Mouse (Mus musculus): Measurements from ENCODE around the gene Gm45618.

Gm45618 gene

GRCm38 (mm10) chr7:142083588-142084317 lies 36.8 kb downstream of the Gm45618 start:
- TF ChIP-seq GATA4 (IDR thresholded peaks at IDR 0.05; ENCODE audit: insufficient replicate concordance, low read length), result no peak

DNA sequence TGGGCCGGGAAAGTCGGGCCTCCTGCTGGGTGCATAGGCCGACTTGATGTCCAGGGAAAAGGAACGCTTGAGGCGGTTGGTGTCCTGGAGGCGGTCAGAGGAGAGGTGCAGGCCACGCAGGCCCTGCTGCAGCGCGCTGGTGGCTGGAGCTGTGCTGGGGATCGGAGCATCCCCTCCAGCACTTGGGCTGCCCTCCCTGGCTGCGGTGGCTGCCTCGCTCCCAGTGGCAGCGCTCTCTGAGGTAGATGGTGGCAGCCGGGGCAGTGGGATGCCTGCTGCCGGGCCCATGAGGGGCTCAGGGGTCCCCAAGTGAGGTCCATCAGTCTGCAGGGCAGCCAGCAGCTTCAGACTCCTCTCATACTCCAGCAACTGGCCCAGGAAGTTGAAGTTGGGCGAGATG lies 37.9 kb downstream of the Gm45618 start:
- TF ChIP-seq GATA4 (IDR thresholded peaks at IDR 0.05; ENCODE audit: insufficient replicate concordance, low read length), result no peak

DNA sequence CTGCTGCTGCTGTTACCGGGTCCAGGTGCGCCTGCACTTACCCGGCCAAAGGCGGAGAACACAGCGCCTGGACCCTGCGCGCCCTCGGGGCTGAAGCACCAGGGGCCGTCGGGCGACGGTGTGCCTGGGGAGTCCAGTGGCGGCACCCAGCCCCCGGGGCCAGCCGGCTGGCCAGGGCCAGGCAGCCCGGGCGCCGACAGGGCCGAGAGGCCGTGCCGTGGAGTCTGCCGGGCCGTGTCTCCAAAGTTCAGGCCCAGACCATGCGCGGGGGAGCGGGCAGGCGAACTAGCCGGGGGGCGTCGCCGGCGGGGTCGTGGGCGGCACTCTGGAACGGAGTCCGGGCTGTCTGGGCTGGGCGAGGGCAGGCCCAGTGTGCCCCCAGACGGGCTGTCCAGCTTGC lies 38.4 kb downstream of the Gm45618 start:
- no peak for TF ChIP-seq GATA4 (IDR thresholded peaks at IDR 0.05; ENCODE audit: insufficient replicate concordance, low read length)

- no peak for TF ChIP-seq GATA4 (IDR thresholded peaks at IDR 0.05; ENCODE audit: insufficient replicate concordance, low read length)
Observed at GRCm38 (mm10) chr7:142081736-142082135, 38.8 kb downstream of the Gm45618 start.

- TF ChIP-seq GATA4 (IDR thresholded peaks at IDR 0.05; ENCODE audit: insufficient replicate concordance, low read length), result no peak
Observed at GRCm38 (mm10) chr7:142080876-142081275, 39.7 kb downstream of the Gm45618 start.

DNA sequence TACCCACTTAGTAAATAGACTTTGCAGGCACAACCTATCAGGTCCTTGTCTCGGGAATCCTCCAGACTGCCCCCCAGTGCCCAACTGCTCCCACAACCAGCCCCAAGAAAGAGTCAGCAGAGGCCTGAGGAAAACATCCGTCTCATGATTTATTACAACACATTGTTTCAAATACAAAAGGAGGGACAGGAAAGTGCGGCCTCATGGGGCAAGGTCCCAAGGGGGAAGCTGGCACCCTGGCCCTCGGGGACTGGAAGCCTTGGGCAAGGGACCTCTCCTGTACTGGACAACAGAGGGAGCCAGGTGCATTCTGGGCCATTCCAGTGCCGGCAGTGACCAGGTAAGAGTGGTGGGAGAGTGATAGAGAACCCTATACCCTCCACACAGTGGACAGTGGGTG lies 41.2 kb downstream of the Gm45618 start:
- no peak for TF ChIP-seq GATA4 (IDR thresholded peaks at IDR 0.05; ENCODE audit: insufficient replicate concordance, low read length)

- no peak for TF ChIP-seq GATA4 (IDR thresholded peaks at IDR 0.05; ENCODE audit: insufficient replicate concordance, low read length)
Observed at GRCm38 (mm10) chr7:142077138-142077537, 43.4 kb downstream of the Gm45618 start.

DNA sequence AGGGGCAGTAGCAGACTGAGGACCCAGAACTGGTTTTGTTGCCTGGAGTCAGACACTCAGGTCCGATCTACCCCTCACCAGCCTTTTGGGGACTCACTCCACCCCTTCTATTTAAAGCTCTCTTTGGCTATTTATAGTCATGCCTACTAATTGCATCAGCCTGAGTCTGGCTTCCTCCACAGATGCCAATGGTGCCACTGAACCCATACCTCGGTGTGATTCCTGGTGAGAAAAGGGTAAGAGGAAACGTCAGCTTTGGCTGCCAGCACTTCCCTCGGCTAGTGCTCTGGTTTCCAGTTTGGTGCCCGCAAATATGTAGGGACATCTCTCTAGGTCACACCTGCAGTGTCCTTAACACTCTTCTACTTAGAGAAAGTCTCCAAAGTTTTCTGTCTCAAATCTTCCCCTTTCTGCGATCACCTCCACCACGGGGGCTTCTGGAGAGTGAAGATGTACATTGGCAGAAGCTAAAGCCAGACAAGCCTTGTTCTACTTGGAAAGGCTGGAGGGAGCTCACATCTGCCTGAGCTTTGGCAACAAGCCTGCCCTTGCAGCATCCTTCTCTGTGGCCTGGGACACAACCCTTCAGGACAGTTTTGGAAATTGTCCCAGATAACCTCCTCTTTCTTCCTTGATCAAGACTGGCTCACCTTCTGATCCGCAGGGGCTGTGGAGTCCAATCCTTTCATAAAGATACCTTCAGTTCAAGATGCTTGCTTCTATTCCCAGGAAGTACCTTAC lies 46.2 kb downstream of the Gm45618 start:
- no peak for TF ChIP-seq GATA4 (IDR thresholded peaks at IDR 0.05; ENCODE audit: insufficient replicate concordance, low read length)

GRCm38 (mm10) chr7:142071717-142072116 lies 48.8 kb downstream of the Gm45618 start:
- no peak for TF ChIP-seq GATA4 (IDR thresholded peaks at IDR 0.05; ENCODE audit: insufficient replicate concordance, low read length)

DNA sequence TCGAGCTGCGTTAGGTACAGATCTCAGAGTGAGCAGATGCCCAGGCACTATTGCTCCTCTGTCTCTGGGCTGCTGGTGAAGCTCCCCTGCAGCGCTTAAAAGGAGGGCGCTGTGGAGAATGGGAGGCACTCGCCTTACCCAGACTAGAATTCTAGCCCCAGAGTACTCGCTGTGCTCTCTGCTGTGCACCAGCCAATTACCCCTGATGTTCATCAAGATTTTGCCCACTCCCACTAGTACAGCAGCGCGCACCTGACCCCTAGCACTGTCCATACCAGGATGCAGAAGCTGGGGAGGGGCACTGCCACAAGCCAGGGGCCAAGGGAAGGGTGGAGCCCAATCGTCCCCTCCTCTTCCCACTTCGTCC lies 49.3 kb downstream of the Gm45618 start:
- no peak for TF ChIP-seq GATA4 (IDR thresholded peaks at IDR 0.05; ENCODE audit: insufficient replicate concordance, low read length)

- TF ChIP-seq GATA4 (IDR thresholded peaks at IDR 0.05; ENCODE audit: insufficient replicate concordance, low read length), result no peak
Observed at GRCm38 (mm10) chr7:142070458-142071211, 49.9 kb downstream of the Gm45618 start.

Measured in liver, adult (tissue).